10 mouse cellular contexts compared by ENCODE assay signal in the genomic region with DNA sequence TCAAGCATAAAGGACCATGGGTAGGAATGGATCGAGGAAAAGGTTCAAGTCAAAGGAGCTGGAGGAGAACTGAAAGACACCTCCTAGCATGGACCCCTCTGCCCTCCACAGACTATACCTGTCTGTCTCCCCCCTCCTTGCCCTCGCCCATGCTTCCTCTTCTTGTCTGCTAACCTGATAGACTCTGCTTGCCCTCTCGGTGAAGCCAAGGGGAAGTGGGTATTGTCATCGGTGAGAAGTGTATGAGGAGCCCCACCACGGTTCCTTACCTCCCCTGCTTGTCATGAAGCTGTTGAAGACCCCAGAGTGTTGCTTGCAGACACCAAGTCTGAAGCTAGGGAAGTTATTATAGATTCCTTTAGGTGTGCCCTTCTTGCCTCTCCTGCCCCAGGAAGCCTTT. TPM values are rescaled to one million over a fixed set of nuclear protein-coding genes. Genes with fewer than 3 reads are reported as not detected.
DNase-seq lines count a peak whose midpoint lies in the region; ATAC-seq and TF ChIP-seq lines count a peak whose summit lies in the region.
"Had no signal": no experiment of that assay in that cellular context is flagged by ENCODE, and none has a peak within 500 bp of the region (broad histone marks: within the 10 kb centered on the region; RNA-seq: fewer than 3 reads in every experiment).

No protein-coding gene starts in this region.

- no peaks in the 10 kb centered on the region for H3K9me3 ChIP-seq in heart, embryonic 15.5 days (replicated peaks)
- no peaks in the 10 kb centered on the region for H3K9me3 ChIP-seq in heart, embryonic 11.5 days (replicated peaks; ENCODE audit: control insufficient read depth, low read length)
- H3K9me3 ChIP-seq in intestine, embryonic 14.5 days (ENCODE audit: control insufficient read depth, low read length) = no peaks in the 10 kb centered on the region
- H3K9me3 ChIP-seq in stomach, postnatal 0 days (ENCODE audit: control insufficient read depth, low read length) = no peaks in the 10 kb centered on the region

- WGBS in heart, embryonic 15.5 days = 56% methylated on average over 5 of the region's 5 CpGs
- WGBS in heart, embryonic 11.5 days (ENCODE audit: insufficient replicate concordance) = 60% methylated on average over 5 of the region's 5 CpGs
- 75% methylated on average over 5 of the region's 5 CpGs for WGBS in intestine, embryonic 14.5 days
- WGBS in stomach, postnatal 0 days = 59% methylated on average over 5 of the region's 5 CpGs

- TF ChIP-seq CTCF in stomach, postnatal 0 days (IDR thresholded peaks at IDR 0.05; ENCODE audit: low read depth) = no peak

- H3K27ac ChIP-seq in heart, embryonic 15.5 days = peak overlapping the region; percentile 84
- H3K27ac ChIP-seq in heart, embryonic 11.5 days (ENCODE audit: low read depth, low read length) = no peak overlapping the region; the same call in 1 of the 2 replicates
- peak overlapping the region; percentile 99 for H3K27ac ChIP-seq in intestine, embryonic 14.5 days (ENCODE audit: low read depth)
- peak overlapping the region; percentile 94 for H3K27ac ChIP-seq in stomach, postnatal 0 days (replicated peaks)

- H3K4me2 ChIP-seq in heart, embryonic 15.5 days = no peak overlapping the region
- no peak overlapping the region for H3K4me2 ChIP-seq in heart, embryonic 11.5 days
- peak overlapping the region; percentile 62; the same call in 1 of the 2 replicates for H3K4me2 ChIP-seq in intestine, embryonic 14.5 days (ENCODE audit: low read length)
- no peak overlapping the region for H3K4me2 ChIP-seq in stomach, postnatal 0 days (replicated peaks; ENCODE audit: low read depth)

- peaks cover 27% of the 10 kb centered on the region for H3K4me1 ChIP-seq in heart, embryonic 15.5 days (replicated peaks)
- peaks cover 29% of the 10 kb centered on the region for H3K4me1 ChIP-seq in heart, embryonic 11.5 days (ENCODE audit: control insufficient read depth, insufficient read depth, low read length)
- H3K4me1 ChIP-seq in intestine, embryonic 14.5 days (replicated peaks; ENCODE audit: control insufficient read depth, insufficient read depth, low read length) = peaks cover 36% of the 10 kb centered on the region
- H3K4me1 ChIP-seq in stomach, postnatal 0 days (replicated peaks; ENCODE audit: control insufficient read depth, insufficient read depth) = peaks cover 2% of the 10 kb centered on the region

- ATAC-seq in heart, embryonic 15.5 days (replicated peaks; ENCODE audit: insufficient number of reproducible peaks, insufficient read depth, low FRiP score, low read depth) = no peak
- ATAC-seq in heart, embryonic 11.5 days (replicated peaks; ENCODE audit: insufficient number of reproducible peaks, low FRiP score, low TSS enrichment) = no peak
- no peak for ATAC-seq in intestine, embryonic 14.5 days (replicated peaks; ENCODE audit: low FRiP score, low TSS enrichment, low read depth)
- ATAC-seq in stomach, postnatal 0 days (ENCODE audit: low FRiP score, low TSS enrichment) = no peak
- ATAC-seq: midbrain, embryonic 16.5 days had no signal

- H3K27me3 ChIP-seq in heart, embryonic 15.5 days = no peaks in the 10 kb centered on the region
- H3K27me3 ChIP-seq in heart, embryonic 11.5 days (ENCODE audit: control insufficient read depth, insufficient read depth, low read length) = no peaks in the 10 kb centered on the region
- no peaks in the 10 kb centered on the region for H3K27me3 ChIP-seq in intestine, embryonic 14.5 days (replicated peaks; ENCODE audit: control insufficient read depth, insufficient read depth, low read length)
- no peaks in the 10 kb centered on the region for H3K27me3 ChIP-seq in stomach, postnatal 0 days (ENCODE audit: control insufficient read depth, insufficient read depth, low read length)

- no peak overlapping the region for H3K4me3 ChIP-seq in heart, embryonic 15.5 days
- H3K4me3 ChIP-seq in heart, embryonic 11.5 days (ENCODE audit: low read depth, low read length) = no peak overlapping the region
- no peak overlapping the region for H3K4me3 ChIP-seq in intestine, embryonic 14.5 days (ENCODE audit: low read depth, low read length)
- no peak overlapping the region for H3K4me3 ChIP-seq in stomach, postnatal 0 days (ENCODE audit: low read depth, low read length)

- TF ChIP-seq EP300 in stomach, postnatal 0 days (optimal IDR thresholded peaks at IDR 0.05) = no peak

- no peaks in the 10 kb centered on the region for H3K36me3 ChIP-seq in heart, embryonic 15.5 days
- no peaks in the 10 kb centered on the region for H3K36me3 ChIP-seq in heart, embryonic 11.5 days (ENCODE audit: control insufficient read depth, insufficient read depth, low read length)
- H3K36me3 ChIP-seq in intestine, embryonic 14.5 days (ENCODE audit: control insufficient read depth, insufficient read depth, low read length) = no peaks in the 10 kb centered on the region
- H3K36me3 ChIP-seq in stomach, postnatal 0 days (ENCODE audit: control insufficient read depth, insufficient read depth, low read length) = no peaks in the 10 kb centered on the region

- no peak overlapping the region for H3K9ac ChIP-seq in heart, embryonic 15.5 days
- no peak overlapping the region for H3K9ac ChIP-seq in heart, embryonic 11.5 days (ENCODE audit: low read depth, low read length)
- no peak overlapping the region for H3K9ac ChIP-seq in intestine, embryonic 14.5 days (ENCODE audit: low read length)
- H3K9ac ChIP-seq in stomach, postnatal 0 days (ENCODE audit: low read length) = no peak overlapping the region
- H3K9ac ChIP-seq: forebrain, postnatal 0 days had no signal

- DNase-seq in spleen, postnatal 36 days (ENCODE audit: low spot score in 2 of 2) = peak; percentile 32 to 36
- DNase-seq in spleen, adult 12 weeks (ENCODE audit: low spot score) = no peak
- no peak for DNase-seq in intestine, embryonic 14.5 days (ENCODE audit: low spot score)
- no peak for DNase-seq in stomach, postnatal 0 days (ENCODE audit: low spot score)
- DNase-seq in cerebellum, adult 8-10 months = no peak
- DNase-seq: cerebellum, postnatal 36 days; forebrain, postnatal 0 days had no signal

RNA-seq across cellular contexts. Expression of a gene that starts 41.7 kb away (rescaled TPM):
- 0.34 TPM in 1 of 2 replicates, not detected in the other for polyA plus RNA-seq in heart, embryonic 15.5 days (2015; fragmentation: Nextera tagmentation; extraction: Ambion mirVana)
- 0.37 TPM in 1 of 2 replicates, not detected in the other for polyA plus RNA-seq in heart, embryonic 11.5 days (2014; fragmentation: Nextera tagmentation; extraction: Ambion mirVana)
- polyA plus RNA-seq in intestine, embryonic 14.5 days (2014; fragmentation: Nextera tagmentation; extraction: Ambion mirVana) = 0.11 and 0.27 TPM in 2 replicates
- 0.18 TPM in 1 of 2 replicates, not detected in the other for polyA plus RNA-seq in stomach, postnatal 0 days (2015; fragmentation: Nextera tagmentation; extraction: Ambion mirVana)

RNA-seq across cellular contexts. Expression of a gene that starts 43.8 kb away (rescaled TPM):
- polyA plus RNA-seq in heart, embryonic 15.5 days (2015; fragmentation: Nextera tagmentation; extraction: Ambion mirVana) = 28.4 and 49.0 TPM in 2 replicates
- 5.5 and 6.2 TPM in 2 replicates for polyA plus RNA-seq in heart, embryonic 11.5 days (2014; fragmentation: Nextera tagmentation; extraction: Ambion mirVana)
- polyA plus RNA-seq in intestine, embryonic 14.5 days (2014; fragmentation: Nextera tagmentation; extraction: Ambion mirVana) = 65.5 and 71.3 TPM in 2 replicates
- 46.5 and 58.7 TPM in 2 replicates for polyA plus RNA-seq in stomach, postnatal 0 days (2015; fragmentation: Nextera tagmentation; extraction: Ambion mirVana)

RNA-seq across cellular contexts. Expression of a gene that starts 43.8 kb away (rescaled TPM):
- 0.20 TPM in 1 of 2 replicates, not detected in the other for polyA plus RNA-seq in heart, embryonic 15.5 days (2015; fragmentation: Nextera tagmentation; extraction: Ambion mirVana)
- polyA plus RNA-seq in heart, embryonic 11.5 days (2014; fragmentation: Nextera tagmentation; extraction: Ambion mirVana) = 0.19 and 0.27 TPM in 2 replicates
- 1.7 and 1.8 TPM in 2 replicates for polyA plus RNA-seq in intestine, embryonic 14.5 days (2014; fragmentation: Nextera tagmentation; extraction: Ambion mirVana)
- 0.45 and 0.69 TPM in 2 replicates for polyA plus RNA-seq in stomach, postnatal 0 days (2015; fragmentation: Nextera tagmentation; extraction: Ambion mirVana)

Comparison
In these comparisons a context has a peak if more than half of its experiments do, and no peak if none do; other contexts are left out.
1. DNase-seq: peak in spleen, postnatal 36 days (2 of 2); none in spleen, adult 12 weeks (single experiment), intestine, embryonic 14.5 days (single experiment), stomach, postnatal 0 days (single experiment) and cerebellum, adult 8-10 months (single experiment).